Mouse (Mus musculus) urinary bladder, postnatal 0 days (tissue): ENCODE measurements around the gene Gzmn. TPM values are rescaled to one million over a fixed set of nuclear protein-coding genes. Genes with fewer than 3 reads are reported as not detected.

Experiments
- polyA plus RNA-seq: library from polyadenylated mRNA; unstranded; fragments of >200 nt; fragmentation: Nextera tagmentation; extraction: Ambion mirVana; gene quantifications from 2 replicates; pipeline ENCODE4 v1.2.1, GENCODE M21; 2015

The Gzmn gene
- not detected in 2 replicates for polyA plus RNA-seq

DNA sequence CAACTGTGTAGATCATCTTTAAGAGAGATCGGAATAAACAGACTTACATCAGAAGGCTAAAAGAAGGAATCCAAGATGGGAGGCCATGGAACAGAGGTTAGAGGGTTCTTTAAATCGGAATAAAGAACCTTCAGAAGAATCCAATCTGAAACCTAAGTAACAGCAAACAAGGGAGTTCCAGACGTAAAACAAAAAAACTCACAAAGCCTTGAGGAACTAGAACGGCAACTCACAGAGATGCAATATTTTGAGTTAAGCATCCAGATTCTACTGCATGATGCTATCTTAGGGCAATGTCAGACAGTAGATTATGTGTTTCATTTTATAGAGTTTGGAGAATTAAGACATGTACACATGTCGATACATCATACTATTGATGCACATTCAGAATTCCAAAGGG lies at the start of gene Gzmn:
Gene Gzmn, minus strand, starts transcription at position 101 of the 400 bp plus-strand sequence.

DNA sequence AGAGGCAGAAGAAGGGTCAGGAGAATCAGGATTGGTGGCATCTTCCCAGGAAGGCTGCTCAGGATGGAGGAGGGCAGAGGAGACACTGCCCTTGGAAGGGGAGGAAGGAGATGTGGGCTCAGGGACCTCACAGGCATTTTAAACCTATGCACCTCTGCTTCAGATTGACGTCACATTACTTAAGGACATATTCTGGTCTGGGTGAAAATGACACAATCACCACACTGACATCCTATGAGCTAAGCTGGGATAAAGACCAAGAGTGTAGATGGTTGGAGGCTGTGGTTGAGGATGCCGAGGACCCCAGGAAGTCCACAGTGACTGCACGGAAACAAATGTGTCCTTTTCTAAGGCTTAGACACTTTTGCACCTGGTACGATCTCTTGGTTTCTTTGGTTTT lies 36.9 kb upstream of the Gzmn start, which contains the start of gene Gzmf:
Gene Gzmf, minus strand, starts transcription at position 101 of the 400 bp plus-strand sequence.

DNA sequence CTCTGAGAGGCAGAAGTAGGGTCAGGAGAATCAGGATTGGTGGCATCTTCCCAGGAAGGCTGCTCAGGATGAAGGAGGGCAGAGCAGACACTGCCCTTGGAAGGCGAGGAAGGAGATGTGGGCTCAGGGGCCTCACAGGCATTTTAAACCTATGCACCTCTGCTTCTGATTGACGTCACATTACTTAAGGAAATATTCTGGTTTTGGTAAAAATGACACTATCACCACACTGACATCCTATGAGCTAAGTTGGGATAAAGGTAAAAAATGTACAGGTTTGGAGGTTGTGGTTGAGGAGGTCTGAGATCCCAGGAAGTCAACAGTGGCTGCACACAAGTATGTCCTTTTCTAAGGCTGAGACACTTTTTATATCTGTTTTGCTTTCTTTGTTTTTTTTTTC lies 14.9 kb downstream of the Gzmn start, which contains the start of gene Gzmg:
Gene Gzmg, minus strand, starts transcription at position 101 of the 400 bp plus-strand sequence.

DNA sequence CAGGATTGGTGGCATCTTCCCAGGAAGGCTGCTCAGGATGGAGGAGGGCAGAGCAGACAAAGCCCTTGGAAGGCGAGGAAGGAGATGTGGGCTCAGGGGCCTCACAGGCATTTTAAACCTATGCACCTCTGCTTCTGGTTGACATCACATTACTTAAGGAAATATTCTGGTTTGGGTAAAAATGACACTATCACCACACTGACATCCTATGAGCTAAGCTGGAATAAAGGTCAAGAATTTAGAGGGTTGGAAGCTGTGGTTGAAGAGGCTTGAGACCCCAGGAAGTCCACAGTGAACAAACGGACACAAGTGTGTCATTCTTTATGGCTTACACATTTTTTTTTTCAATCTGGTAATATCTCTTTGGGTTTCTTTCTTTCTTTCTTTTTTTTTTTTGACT lies 41.9 kb downstream of the Gzmn start, which contains the start of gene Gzmd:
Gene Gzmd, minus strand, starts transcription at position 101 of the 400 bp plus-strand sequence.

DNA sequence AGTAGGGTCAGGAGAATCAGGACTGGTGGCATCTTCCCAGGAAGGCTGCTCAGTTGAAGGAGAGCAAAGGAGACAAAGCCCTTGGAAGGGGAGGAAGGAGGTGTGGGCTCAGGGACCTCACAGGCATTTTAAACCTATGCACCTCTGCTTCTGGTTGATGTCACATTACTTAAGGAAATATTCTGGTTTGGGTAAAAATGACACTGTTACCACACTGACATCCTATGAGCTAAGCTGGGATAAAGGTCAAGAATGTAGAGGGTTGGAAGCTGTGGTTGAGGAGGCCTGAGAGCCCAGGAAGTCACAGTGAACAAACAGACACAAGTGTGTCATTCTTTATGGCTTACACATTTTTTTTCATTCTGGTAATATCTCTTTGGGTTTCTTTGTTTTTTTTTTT lies 53.9 kb downstream of the Gzmn start, which contains the start of gene Gzme:
Gene Gzme, minus strand, starts transcription at position 101 of the 400 bp plus-strand sequence.

Other genes starting within 250 kb of the Gzmn start
- 35.6 and 71.0 TPM in 2 replicates for gene Cma1, start 229.9 kb downstream of the Gzmn start, polyA plus RNA-seq
- gene Cma2, start 223.6 kb downstream of the Gzmn start, polyA plus RNA-seq: 0.19 and 0.20 TPM in 2 replicates
- gene Mcpt1, start 156.6 kb downstream of the Gzmn start, polyA plus RNA-seq: not detected in 2 replicates
- not detected in 2 replicates for gene Mcpt9, start 144.1 kb downstream of the Gzmn start, polyA plus RNA-seq
- gene Mcpt2, start 132.6 kb downstream of the Gzmn start, polyA plus RNA-seq: 0.25 TPM in 1 of 2 replicates, not detected in the other
- gene Mcpt4, start 112.3 kb downstream of the Gzmn start, polyA plus RNA-seq: 1.1 and 2.1 TPM in 2 replicates
- gene Mcpt8, start 89.3 kb downstream of the Gzmn start, polyA plus RNA-seq: 0.16 TPM in 1 of 2 replicates, not detected in the other
- 0.17 and 0.27 TPM in 2 replicates for gene Ctsg, start 72.0 kb downstream of the Gzmn start, polyA plus RNA-seq
- gene Gzme, start 54.0 kb downstream of the Gzmn start, polyA plus RNA-seq: not detected in 2 replicates
- not detected in 2 replicates for gene Gzmd, start 42.0 kb downstream of the Gzmn start, polyA plus RNA-seq
- gene Gzmg, start 15.0 kb downstream of the Gzmn start, polyA plus RNA-seq: not detected in 2 replicates
- gene Gzmf, start 36.8 kb upstream of the Gzmn start, polyA plus RNA-seq: not detected in 2 replicates
- gene Gzmc, start 60.1 kb upstream of the Gzmn start, polyA plus RNA-seq: not detected in 2 replicates
- 0.08 TPM in 1 of 2 replicates, not detected in the other for gene Gzmb, start 87.7 kb upstream of the Gzmn start, polyA plus RNA-seq
- 0.11 and 0.42 TPM in 2 replicates for gene Atp12a, start 190.5 kb upstream of the Gzmn start, polyA plus RNA-seq
- 1.3 and 1.5 TPM in 2 replicates for gene Rnf17, start 228.0 kb upstream of the Gzmn start, polyA plus RNA-seq